Mouse (Mus musculus): ENCODE results near the gene Toe1.

DNA sequence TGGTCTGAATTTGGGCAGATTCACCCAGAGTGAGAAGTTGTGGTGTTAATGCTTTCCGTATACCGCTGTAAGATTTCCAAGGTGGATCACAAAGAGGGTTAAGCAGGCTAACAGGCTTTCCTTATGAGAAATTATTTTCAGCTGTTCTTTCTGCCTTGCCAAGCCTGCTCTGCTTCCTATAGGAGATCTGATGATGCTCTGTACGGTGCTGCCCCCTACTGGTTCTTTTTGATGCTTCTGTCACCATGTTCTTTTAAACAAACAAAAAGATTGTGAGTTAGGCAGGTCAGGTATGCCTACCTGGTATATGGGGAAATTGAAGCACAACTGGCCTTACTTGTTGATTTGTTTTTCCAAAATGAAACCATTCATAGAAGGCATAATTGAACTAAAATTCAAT, 18.5 kb downstream of the Toe1 start:
- TF ChIP-seq CTCF (IDR thresholded peaks at IDR 0.05; ENCODE audit: borderline replicate concordance, control insufficient read depth, extremely low read depth, insufficient read depth, low read length, poor library complexity) (no peak), POLR2A (IDR thresholded peaks at IDR 0.05; ENCODE audit: control insufficient read depth, extremely low read depth, insufficient read depth, low read length, poor library complexity) (no peak)
